Mouse (Mus musculus) stomach, embryonic 16.5 days (tissue): ENCODE results near the gene Cpsf6. TPM values are rescaled to one million over a fixed set of nuclear protein-coding genes. Genes with fewer than 3 reads are reported as not detected.
A peak's percentile ranks its signal among the peaks of the same experiment; 100 is the strongest.
"Not testable (repeated sequence)": the region's sequence is repeated elsewhere in the genome, so short reads cannot be mapped to it uniquely, and the experiment has no call there.

Experiments used
- ATAC-seq: fragments of 200-750 bp; cut with Nextera tagmentation; 2 replicates; pipeline ENCODE4 v1.8.0; 2017; ENCODE audit warnings: moderate number of reproducible peaks, moderate TSS enrichment; ENCODE audit not compliant: insufficient read depth, low FRiP score
- H3K27ac ChIP-seq: fragments of 300-500 bp; sonication (generic); 2 replicates; pipeline ENCODE4 v1.5.1; 2014; ENCODE audit warnings: low read length
- H3K27me3 ChIP-seq: fragments of 300-500 bp; sonication (generic); 2 replicates; pipeline ENCODE4 v1.6.1; 2014; ENCODE audit warnings: low read length, control low read depth, mixed read lengths; ENCODE audit not compliant: control insufficient read depth, insufficient read depth
- H3K36me3 ChIP-seq: fragments of 300-500 bp; sonication (generic); 2 replicates; pipeline ENCODE4 v1.6.1; 2014; ENCODE audit warnings: low read length; ENCODE audit not compliant: control insufficient read depth, insufficient read depth
- H3K4me1 ChIP-seq: fragments of 300-500 bp; sonication (generic); 2 replicates; pipeline ENCODE4 v1.6.1; 2014; ENCODE audit warnings: low read length, control low read depth, mixed read lengths; ENCODE audit not compliant: control insufficient read depth, insufficient read depth
- H3K4me2 ChIP-seq: fragments of 300-500 bp; sonication (generic); 2 replicates; pipeline ENCODE4 v1.6.1; 2014; ENCODE audit warnings: low read depth, low read length, mixed read lengths
- H3K4me3 ChIP-seq: fragments of 300-500 bp; sonication (generic); replicated peaks from 2 replicates; pipeline ENCODE4 v1.5.1; 2014; ENCODE audit warnings: mild to moderate bottlenecking, low read length
- H3K9ac ChIP-seq: fragments of 300-500 bp; sonication (generic); 2 replicates; pipeline ENCODE4 v1.6.1; 2014; ENCODE audit warnings: low read length
- H3K9me3 ChIP-seq: fragments of 300-500 bp; sonication (generic); replicated peaks from 2 replicates; pipeline ENCODE4 v1.6.1; 2016; ENCODE audit warnings: low read length, control low read depth; ENCODE audit not compliant: control insufficient read depth
- WGBS: fragments of 180-500 bp; shearing (Covaris S2); extraction: QIAGEN DNeasy Blood & Tissue Kit; methylation state at CpG from one replicate; pipeline ENCODE4 v1.1.7; 2014; 5-methylcytosine and 5-hydroxymethylcytosine counted together
- polyA plus RNA-seq: library from polyadenylated mRNA; unstranded; fragments of >200 nt; fragmentation: Nextera tagmentation; extraction: Ambion mirVana; gene quantifications from 2 replicates; pipeline ENCODE4 v1.2.1, GENCODE M21; 2015

Gene Cpsf6
- polyA plus RNA-seq, 1 experiment from 2014 or later: 121 TPM

DNA sequence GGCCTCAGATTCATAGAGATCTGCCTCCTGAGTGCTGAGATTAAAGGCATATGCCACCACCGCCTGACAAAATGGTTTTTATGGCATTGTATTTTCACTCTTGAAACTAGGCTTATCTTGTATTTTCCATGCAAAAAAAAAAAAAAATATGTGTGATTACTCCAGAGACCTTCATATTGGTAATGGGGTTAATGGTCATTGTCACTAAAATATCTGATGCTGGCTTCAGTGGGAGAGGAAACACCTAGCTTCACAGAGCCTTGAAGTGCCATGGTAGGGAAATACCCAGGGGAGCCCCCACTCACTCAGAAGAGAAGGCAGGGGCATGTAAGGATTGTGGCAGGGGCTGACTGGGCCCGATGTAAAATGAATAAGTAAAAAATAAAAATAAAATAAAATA is 16.0 kb upstream of the Cpsf6 start:
- Histone ChIP-seq H3K4me1 (0 out of 2 replicates have a peak, but pooled peaks cover 3% of the 10 kb centered on the region), H3K27ac (no peak overlapping the region), H3K9me3 (no peaks in the 10 kb centered on the region), H3K36me3 (no peaks in the 10 kb centered on the region), H3K4me3 (no peak overlapping the region), H3K4me2 (no peak overlapping the region), H3K9ac (no peak overlapping the region), H3K27me3 (no peaks in the 10 kb centered on the region)
- ATAC-seq: no peak
- WGBS: 90% methylated on average over 2 of the region's 2 CpGs

GRCm38 (mm10) chr10:117394738-117395550 is 15.1 kb upstream of the Cpsf6 start:
- Histone ChIP-seq H3K4me3 (no peak overlapping the region), H3K4me1 (0 out of 2 replicates have a peak, but pooled peaks cover 3% of the 10 kb centered on the region), H3K9me3 (no peaks in the 10 kb centered on the region), H3K27ac (no peak overlapping the region), H3K27me3 (no peaks in the 10 kb centered on the region), H3K9ac (no peak overlapping the region), H3K36me3 (no peaks in the 10 kb centered on the region), H3K4me2 (no peak overlapping the region)
- 78% methylated on average over 3 of the region's 3 CpGs for WGBS
- ATAC-seq: no peak

- no peak for ATAC-seq
- Histone ChIP-seq H3K36me3 (no peaks in the 10 kb centered on the region), H3K4me1 (0 out of 2 replicates have a peak, but pooled peaks cover 3% of the 10 kb centered on the region), H3K4me3 (peak overlapping the region; percentile 44), H3K27me3 (no peaks in the 10 kb centered on the region), H3K9me3 (no peaks in the 10 kb centered on the region), H3K9ac (peak overlapping the region; percentile 62), H3K4me2 (peak overlapping the region; percentile 65), H3K27ac (no peak overlapping the region)
- WGBS: 55% methylated on average over 11 of the region's 11 CpGs
Observed at GRCm38 (mm10) chr10:117393891-117394395, 14.1 kb upstream of the Cpsf6 start.

DNA sequence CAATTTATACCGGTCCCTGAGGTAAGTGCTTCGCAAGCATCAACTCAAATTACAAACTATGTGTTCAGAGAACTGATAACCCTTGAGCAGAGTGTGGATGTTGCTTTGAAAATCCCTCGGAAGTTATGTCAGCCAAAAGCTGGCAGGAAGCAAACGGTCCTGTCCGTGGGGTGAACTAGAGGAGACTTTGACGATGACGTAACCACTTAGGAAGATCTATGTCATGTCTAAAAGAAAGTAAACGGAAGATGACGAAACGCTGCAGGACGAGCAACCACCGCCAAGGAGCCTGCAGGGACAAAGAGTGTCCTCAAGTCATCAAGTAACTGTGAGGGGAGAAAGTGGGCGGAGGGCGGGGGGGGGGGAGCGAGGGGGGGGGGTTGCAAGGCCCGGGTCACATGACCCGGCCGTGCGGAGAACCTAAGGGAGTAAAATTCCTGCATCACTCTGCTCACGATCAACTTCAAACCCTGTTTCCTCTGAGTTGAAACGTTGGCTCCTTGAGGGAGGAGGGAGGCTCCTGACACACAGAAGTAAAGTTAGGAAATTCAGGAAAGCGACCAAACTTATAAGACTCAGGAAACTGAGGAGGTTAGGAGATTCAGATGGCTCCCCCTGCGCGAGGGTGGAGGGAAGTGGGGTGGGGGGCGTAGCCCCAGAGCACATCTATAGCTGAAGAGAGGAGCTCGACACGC is 13.5 kb upstream of the Cpsf6 start:
- WGBS: 2% methylated on average over 26 of the region's 27 CpGs
- Histone ChIP-seq H3K27ac (no peak overlapping the region), H3K4me2 (peak overlapping the region; percentile 65), H3K4me1 (0 out of 2 replicates have a peak, but pooled peaks cover 3% of the 10 kb centered on the region), H3K9me3 (no peaks in the 10 kb centered on the region), H3K27me3 (no peaks in the 10 kb centered on the region), H3K9ac (peak overlapping the region; percentile 62), H3K4me3 (peak overlapping the region; percentile 44), H3K36me3 (no peaks in the 10 kb centered on the region)
- peak; percentile 47 for ATAC-seq

DNA sequence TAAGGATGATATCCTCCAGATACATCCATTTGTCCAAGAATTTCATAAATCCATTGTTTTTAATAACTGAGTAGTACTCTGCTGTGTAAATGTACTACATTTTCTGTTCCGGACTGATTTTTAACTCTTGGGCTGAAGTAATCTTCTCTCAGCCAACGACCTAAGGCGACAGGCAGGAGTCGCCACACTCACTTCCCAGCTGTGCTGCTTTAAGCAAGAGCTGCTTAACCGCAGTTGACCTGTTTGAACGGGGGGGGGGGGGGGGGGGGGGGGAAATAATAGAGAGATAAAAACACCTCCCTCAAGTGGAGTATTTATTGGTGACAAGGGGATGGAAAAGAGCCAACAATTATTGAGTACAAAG is 13.0 kb upstream of the Cpsf6 start:
- WGBS: 1% methylated on average over 6 of the region's 6 CpGs
- Histone ChIP-seq H3K4me2 (peak overlapping the region; percentile 65), H3K9me3 (no peaks in the 10 kb centered on the region), H3K27ac (no peak overlapping the region), H3K4me1 (0 out of 2 replicates have a peak, but pooled peaks cover 3% of the 10 kb centered on the region), H3K36me3 (no peaks in the 10 kb centered on the region), H3K9ac (no peak overlapping the region; the same call in 1 of the 2 replicates), H3K4me3 (peak overlapping the region; percentile 44), H3K27me3 (no peaks in the 10 kb centered on the region)
- ATAC-seq: no peak

DNA sequence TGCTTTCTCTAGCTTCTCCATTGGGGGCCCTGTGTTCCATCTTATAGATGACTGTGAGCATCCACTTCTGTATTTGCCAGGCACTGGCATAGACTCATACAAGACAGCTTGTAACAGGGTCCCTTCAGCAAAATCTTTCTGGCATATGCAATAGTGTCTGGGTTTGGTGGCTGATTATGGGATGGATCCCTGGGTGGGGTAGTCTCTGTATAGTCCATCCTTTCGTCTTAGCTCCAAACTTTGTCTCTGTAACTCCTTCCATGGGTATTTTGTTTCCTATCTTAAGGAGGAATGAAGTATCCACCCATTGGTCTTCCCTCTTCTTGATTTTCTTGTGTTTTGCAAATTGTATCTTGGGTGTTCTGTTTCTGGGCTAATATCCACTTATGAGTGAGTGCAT is 12.6 kb upstream of the Cpsf6 start:
- not testable (repeated sequence) for H3K36me3 ChIP-seq, H3K4me2 ChIP-seq, H3K9me3 ChIP-seq, H3K4me1 ChIP-seq, H3K4me3 ChIP-seq, H3K27me3 ChIP-seq, ATAC-seq, H3K27ac ChIP-seq, H3K9ac ChIP-seq
- WGBS: 88% methylated on average over 1 of the region's 1 CpGs

DNA sequence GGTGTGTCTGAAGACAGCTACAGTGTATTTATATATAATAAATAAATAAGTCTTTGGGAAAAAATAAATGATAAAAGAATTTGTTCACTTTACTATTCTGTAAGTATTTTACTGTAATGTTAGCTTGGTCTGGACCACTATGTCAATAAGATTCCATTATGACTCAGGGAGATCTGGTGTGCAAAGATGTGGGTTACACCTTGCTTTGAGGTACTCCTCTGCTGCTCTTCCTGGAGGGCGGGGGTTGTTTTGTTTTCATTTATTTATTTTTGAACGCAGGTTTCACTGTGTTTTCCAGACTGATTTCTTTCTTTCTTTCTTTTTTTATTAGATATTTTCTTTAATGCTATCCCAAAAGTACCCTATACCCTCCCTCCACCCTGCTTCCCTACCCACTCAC is 12.0 kb upstream of the Cpsf6 start:
- no peak overlapping the region for H3K9ac ChIP-seq
- ATAC-seq: no peak

GRCm38 (mm10) chr10:117391057-117391456 is 11.2 kb upstream of the Cpsf6 start:
- H3K36me3 ChIP-seq: no peaks in the 10 kb centered on the region
- H3K9ac ChIP-seq: no peak overlapping the region
- no peaks in the 10 kb centered on the region for H3K27me3 ChIP-seq
- H3K4me1 ChIP-seq: 0 out of 2 replicates have a peak, but pooled peaks cover 3% of the 10 kb centered on the region
- no peak overlapping the region for H3K4me3 ChIP-seq
- no peak overlapping the region for H3K27ac ChIP-seq
- 23% methylated on average over 5 of the region's 5 CpGs for WGBS
- ATAC-seq: no peak
- no peaks in the 10 kb centered on the region for H3K9me3 ChIP-seq
- H3K4me2 ChIP-seq: no peak overlapping the region

More for the DNA sequence above, 12.0 kb upstream of the Cpsf6 start:
- Histone ChIP-seq H3K36me3 (no peaks in the 10 kb centered on the region), H3K27ac (no peak overlapping the region), H3K27me3 (no peaks in the 10 kb centered on the region), H3K4me1 (0 out of 2 replicates have a peak, but pooled peaks cover 3% of the 10 kb centered on the region), H3K4me2 (no peak overlapping the region), H3K9me3 (no peaks in the 10 kb centered on the region), H3K4me3 (no peak overlapping the region)
- 84% methylated on average over 2 of the region's 2 CpGs for WGBS
